Mouse (Mus musculus) hematopoietic stem cell, adult 5-6 weeks (primary cell): ENCODE data around the gene Ctla2b. TPM values are rescaled to one million over a fixed set of nuclear protein-coding genes. Genes with fewer than 3 reads are reported as not detected.
"Not testable (repeated sequence)": the region's sequence is repeated elsewhere in the genome, so short reads cannot be mapped to it uniquely, and the experiment has no call there.

Source experiments
- ATAC-seq, 2 experiments: fragments of 125-278 bp in 1 of 2; replicated peaks in 1 of 2; 2 replicates each; pipeline ENCODE4 v1.8.0; 2016 to 2017; ENCODE audit warnings: inconsistent platforms in 2 of 2, mild to moderate bottlenecking in 2 of 2, moderate number of reproducible peaks in 2 of 2, low read depth in 1 of 2, moderate TSS enrichment in 1 of 2; ENCODE audit not compliant: low FRiP score in 2 of 2, poor library complexity in 2 of 2, severe bottlenecking in 2 of 2, insufficient read depth in 1 of 2, low TSS enrichment in 1 of 2
- total RNA-seq: library from RNA; stranded (forward); fragments of 172-1452, 232-1000 nt; gene quantifications from 2 replicates; pipeline ENCODE4 v1.2.3, GENCODE M21; 2017

Ctla2b gene
- total RNA-seq, result 147 and 258 TPM in 2 replicates

DNA sequence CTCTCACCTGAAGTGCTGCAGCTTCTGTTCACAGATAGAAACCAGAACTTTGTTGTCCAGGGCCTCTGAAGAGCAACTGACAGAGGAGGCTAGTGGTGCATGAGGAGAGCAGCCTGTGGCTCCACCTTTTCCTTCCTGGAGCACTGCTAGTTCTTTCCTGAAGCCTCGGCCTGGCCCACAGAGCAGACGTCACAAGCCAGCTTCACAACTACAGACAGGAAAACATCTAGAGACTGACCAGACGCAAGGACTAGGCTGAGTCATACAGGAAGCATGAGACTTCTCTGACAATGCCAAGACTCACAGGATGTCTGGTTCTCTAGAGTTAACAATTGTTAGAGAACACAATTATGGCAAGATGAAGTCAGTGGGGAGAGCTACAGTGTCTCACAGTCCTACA is at the start of gene Ctla2b:
Gene Ctla2b, minus strand, starts transcription at position 120 of the 400 bp plus-strand sequence.
- ATAC-seq, result peak; percentile 97

DNA sequence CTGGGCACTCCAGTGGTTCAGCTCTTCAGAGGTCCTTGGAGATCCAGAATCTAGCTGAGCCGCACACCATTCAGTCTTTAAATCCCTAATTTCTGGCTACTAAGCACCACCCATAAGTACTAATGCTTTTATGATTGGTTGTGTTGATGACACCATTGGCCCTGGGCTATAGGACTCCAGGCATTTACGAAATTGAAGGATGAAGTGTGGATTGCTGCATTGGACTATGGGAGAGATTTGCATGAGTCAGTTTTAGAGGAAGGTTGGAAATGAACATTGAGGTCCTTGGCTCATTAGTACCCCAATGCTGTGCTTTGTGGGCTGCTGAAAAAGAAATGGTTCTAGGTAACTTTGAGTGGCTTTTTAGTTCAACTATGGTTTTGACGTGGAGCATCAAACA is 44.6 kb upstream of the Ctla2b start, which contains the start of gene Tpbpa:
Gene Tpbpa, minus strand, starts transcription at position 101 of the 400 bp plus-strand sequence.
- not testable (repeated sequence) for ATAC-seq

DNA sequence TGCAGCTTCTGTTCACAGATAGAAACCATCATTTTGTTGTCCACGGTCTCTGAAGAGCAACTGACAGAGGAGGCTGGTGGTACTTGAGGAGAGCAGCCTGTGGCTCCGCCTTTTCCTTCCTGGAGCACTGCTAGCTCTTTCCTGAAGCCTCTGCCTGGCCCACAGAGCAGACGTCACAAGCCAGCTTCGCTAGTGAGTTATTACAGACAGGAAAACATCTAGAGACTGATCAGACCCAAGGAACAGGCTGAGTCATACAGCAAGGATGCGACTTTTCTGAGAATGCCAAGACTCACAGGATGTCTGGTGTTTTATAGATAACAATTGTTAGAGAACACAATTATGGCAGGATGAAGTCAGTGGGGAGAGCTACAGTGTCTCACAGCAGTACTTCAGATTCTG is 39.3 kb upstream of the Ctla2b start, which contains the start of the genes Gm49391 and Ctla2a:
Gene Gm49391, minus strand, starts transcription at position 72 of the 402 bp plus-strand sequence.
Gene Ctla2a, minus strand, starts transcription at position 126 of the 402 bp plus-strand sequence.
- ATAC-seq, result peak; percentile 96

DNA sequence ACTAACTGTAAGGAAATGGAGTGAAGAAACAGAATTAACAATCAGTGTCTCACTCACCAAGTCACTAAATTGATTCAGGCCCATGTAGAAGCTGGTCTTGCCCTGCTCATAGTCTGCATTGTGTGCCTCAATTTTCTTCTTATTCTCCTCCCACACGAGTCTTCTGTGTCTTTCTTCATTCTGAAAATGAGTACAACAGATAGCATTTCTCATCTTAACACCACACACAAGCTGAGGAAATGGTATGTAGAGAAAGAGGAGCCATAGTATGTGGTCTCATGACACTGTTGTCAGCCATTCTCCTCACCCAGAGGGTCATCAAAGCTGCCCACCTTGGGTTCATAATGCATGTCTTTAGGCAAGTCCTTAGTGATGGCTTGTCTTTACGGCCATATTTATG is 38.2 kb upstream of the Ctla2b start, which contains the start of gene Gm49393:
Gene Gm49393, minus strand, starts transcription at position 101 of the 400 bp plus-strand sequence.
- ATAC-seq, result not testable (repeated sequence)

DNA sequence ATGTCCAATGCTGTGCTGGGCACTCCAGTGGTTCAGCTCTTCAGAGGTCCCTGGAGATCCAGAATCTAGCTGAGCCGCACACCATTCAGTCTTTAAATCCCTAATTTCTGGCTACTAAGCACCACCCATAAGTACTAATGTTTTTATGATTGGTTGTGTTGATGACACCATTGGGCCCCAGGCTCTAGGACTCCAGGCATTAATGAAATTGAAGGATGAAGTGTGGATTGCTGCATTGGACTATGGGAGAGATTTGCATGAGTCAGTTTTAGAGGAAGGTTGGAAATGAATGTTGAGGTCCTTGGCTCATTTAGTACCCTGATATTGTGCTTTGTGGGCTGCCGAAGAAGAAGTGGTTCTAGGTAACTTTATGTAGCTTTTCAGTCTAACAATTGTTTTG is 7.5 kb upstream of the Ctla2b start, which contains the start of gene Tpbpb:
Gene Tpbpb, minus strand, starts transcription at position 101 of the 400 bp plus-strand sequence.
- not testable (repeated sequence) for ATAC-seq

DNA sequence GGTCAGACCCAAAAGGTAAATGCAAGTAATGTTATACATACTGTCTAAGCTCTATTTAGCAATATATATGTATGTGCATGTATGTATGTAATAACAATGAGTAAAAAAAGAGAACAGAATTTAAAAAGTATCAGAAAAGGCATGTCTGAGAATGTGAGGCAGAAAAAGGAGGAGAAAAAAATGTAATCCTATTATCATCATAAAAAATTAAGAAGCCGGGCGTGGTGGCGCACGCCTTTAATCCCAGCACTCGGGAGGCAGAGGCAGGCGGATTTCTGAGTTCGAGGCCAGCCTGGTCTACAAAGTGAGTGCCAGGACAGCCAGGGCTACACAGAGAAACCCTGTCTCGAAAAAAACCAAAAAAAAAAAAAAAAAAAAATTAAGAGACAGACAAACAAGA is 453 bp downstream of the Ctla2b start, which contains the start of gene Gm49392:
Gene Gm49392, minus strand, starts transcription at position 101 of the 400 bp plus-strand sequence.
- not testable (repeated sequence) for ATAC-seq

DNA sequence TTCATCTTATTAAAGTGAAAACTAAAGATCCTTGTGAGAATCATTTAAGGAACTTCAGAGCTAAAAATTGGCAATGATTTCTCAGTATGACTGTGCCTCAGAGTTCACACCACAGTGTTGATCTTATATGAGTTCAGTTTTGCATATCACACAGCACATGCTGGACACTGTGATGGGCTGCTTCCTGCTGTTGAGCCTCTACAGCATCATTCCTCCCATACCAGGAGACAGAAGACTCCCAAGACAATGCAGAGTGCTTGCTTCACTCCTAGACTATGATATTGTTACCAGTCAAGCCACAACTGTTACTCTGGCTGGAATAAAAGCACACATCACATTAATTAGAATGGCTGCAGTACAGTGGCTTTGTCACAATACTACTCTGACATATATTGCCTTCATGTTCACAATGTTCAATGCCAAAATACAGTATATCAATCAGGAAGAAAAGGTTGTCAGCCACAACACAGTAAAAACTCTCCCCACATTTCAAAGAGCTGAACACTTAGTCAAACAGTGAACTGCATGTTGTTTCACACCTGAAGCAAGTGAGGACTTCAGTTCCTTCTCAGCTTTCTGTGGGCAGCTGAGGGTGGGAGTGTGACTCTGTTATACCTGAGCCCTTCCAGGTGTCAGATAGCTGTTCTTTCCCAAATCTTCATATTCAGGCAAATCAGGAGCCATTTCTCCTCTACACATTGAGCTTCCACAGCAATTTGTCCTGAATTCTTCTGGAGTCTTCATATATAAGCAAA is 1.7 kb downstream of the Ctla2b start:
- ATAC-seq, result 0 out of 4 replicates have a peak, but pooled peaks of 1 of the 2 experiments have one; percentile 2

DNA sequence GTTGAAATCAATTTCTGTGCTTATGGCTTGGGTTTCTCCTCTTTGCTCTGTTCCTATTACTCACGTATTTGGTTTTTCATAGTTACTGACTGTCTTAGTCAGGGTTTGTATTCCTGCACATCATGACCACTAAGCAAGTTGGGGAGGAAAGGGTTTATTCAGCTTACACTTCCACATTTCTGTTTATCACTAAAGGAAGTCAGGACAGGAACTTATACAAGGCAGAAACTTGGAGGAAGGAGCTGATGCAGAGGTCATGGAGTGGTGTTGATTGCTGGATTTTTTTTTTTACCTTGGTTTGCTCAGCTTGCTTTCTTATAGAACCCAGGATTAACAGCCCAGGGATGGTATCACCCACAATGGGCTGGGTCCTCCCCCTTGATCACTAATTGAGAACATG is 4.9 kb downstream of the Ctla2b start:
- ATAC-seq, result peak in 1 of 2 experiments; percentile 25; a peak in 1 of 4 replicates

DNA sequence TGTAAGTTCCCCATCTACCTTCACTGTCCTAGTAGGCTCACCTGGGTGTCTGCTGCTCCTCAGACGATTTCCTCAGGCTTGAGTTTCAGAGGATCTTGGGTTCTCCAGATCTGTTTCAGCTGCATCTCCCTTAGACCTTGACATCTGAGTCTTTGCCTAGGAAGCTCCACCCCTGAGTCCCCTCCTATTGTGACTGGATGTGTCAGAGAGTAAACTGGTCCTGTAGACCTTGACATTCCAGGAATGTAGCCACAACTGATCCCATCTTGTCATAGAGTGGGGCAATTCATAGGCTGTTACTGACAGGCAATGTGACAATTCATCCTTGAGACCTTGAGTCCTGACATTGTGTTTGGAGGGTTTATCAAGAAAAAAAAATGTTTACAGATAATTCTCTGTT is 33.0 kb downstream of the Ctla2b start, which contains the start of gene 4930486L24Rik:
Gene 4930486L24Rik, minus strand, starts transcription at position 195 of the 400 bp plus-strand sequence.
- ATAC-seq, result no peak

DNA sequence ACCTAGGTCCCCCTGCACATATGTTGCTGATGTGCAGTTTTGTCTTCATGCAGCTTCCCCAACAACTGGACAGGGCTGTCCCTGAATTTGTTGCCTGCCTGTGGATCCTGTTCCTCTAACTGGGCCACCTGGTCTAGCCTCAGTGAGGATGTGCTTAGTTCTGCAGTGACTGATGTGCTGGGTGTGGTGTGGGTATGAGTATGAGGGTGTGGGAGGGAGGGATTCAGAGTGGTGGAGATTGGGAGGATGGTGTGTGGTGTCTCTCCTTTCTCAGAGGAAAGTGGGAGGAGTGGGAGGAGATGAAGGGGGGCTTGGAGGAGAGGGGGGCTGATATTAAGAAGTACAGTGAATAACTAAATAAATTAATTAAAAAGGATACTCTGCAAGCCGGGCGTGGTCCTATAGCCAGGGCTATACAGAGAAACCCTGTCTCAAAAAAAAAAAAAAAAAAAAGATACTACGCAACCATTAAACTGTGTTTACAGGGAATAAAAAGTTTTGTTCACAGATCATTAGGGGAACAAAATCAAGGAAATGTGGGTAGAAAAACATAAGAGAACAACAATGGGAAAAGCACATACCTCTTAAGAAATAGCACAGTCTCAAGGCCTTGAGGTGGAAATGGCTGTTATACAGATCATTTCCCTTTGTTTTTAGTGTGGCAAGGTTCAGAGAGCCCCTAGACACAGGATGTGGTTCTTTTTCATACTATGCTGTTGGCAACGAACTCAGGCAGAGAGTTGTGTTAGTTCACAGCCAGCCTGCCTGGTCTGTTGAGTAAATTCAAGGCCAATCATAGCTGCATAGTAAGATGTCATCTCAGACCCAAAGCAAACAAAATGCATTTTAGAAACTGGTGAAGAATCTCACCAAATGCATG is 48.8 kb downstream of the Ctla2b start:
- peak; percentile 77 to 82 for ATAC-seq

Other genes starting within 250 kb of the Ctla2b start
- not detected in 2 replicates for gene BC051665, start 111.1 kb downstream of the Ctla2b start, total RNA-seq
- not detected in 2 replicates for gene Ctsll3, start 94.6 kb downstream of the Ctla2b start, total RNA-seq
- not detected in 2 replicates for gene 4930486L24Rik, start 33.0 kb downstream of the Ctla2b start, total RNA-seq
- gene Gm49392, start 553 bp downstream of the Ctla2b start, total RNA-seq, result 11.0 and 14.9 TPM in 2 replicates
- gene Tpbpb, start 7.4 kb upstream of the Ctla2b start, total RNA-seq, result not detected in 2 replicates
- 4.8 TPM in 1 of 2 replicates, not detected in the other for gene Gm49393, start 38.1 kb upstream of the Ctla2b start, total RNA-seq
- gene Gm49391, start 39.1 kb upstream of the Ctla2b start, total RNA-seq, result 41.7 and 71.4 TPM in 2 replicates
- gene Ctla2a, start 39.2 kb upstream of the Ctla2b start, total RNA-seq, result 1,100 and 1,226 TPM in 2 replicates
- not detected in 2 replicates for gene Tpbpa, start 44.5 kb upstream of the Ctla2b start, total RNA-seq
- gene Ctsj, start 108.5 kb upstream of the Ctla2b start, total RNA-seq, result not detected in 2 replicates
- not detected in 2 replicates for gene Ctsq, start 143.2 kb upstream of the Ctla2b start, total RNA-seq